Mouse (Mus musculus): ENCODE measurements at regions not wholly inside any gene's neighbourhood (a gene's known extent, or its start where the extent isn't known, plus 50 kb on each side); places are given as distances from the start of the nearest gene placed in this dataset.
"Not testable (repeated sequence)": the region's sequence is repeated elsewhere in the genome, so short reads cannot be mapped to it uniquely, and the experiment has no call there.

- no peaks in the 10 kb centered on the region for H3K4me1 ChIP-seq
- H3K27ac ChIP-seq (replicated peaks), result no peak overlapping the region
- ATAC-seq (replicated peaks), result no peak
- WGBS, result 94% methylated on average over 12 of the region's 12 CpGs
- H3K9me3 ChIP-seq, result no peaks in the 10 kb centered on the region
- no peaks in the 10 kb centered on the region for H3K36me3 ChIP-seq
- no peaks in the 10 kb centered on the region for H3K27me3 ChIP-seq
- no peak overlapping the region for H3K9ac ChIP-seq (replicated peaks)
- no peak overlapping the region for H3K4me3 ChIP-seq
- no peak overlapping the region for H3K4me2 ChIP-seq (replicated peaks)
Measured at GRCm38 (mm10) chr4:22699561-22699960, 211.4 kb upstream of the Pou3f2 start.

- no peaks in the 10 kb centered on the region for H3K9me3 ChIP-seq
- no peak overlapping the region for H3K27ac ChIP-seq (replicated peaks)
- peaks cover 6% of the 10 kb centered on the region; the same call in 1 of the 2 replicates for H3K4me1 ChIP-seq
- H3K27me3 ChIP-seq, result no peaks in the 10 kb centered on the region
- ATAC-seq (replicated peaks), result peak; percentile 73
- H3K4me2 ChIP-seq (replicated peaks), result 0 out of 2 replicates have a peak overlapping the region, but pooled peaks have one; percentile 1
- no peaks in the 10 kb centered on the region for H3K36me3 ChIP-seq
- H3K9ac ChIP-seq (replicated peaks), result no peak overlapping the region
- WGBS, result 0% methylated on average over 7 of the region's 7 CpGs
- H3K4me3 ChIP-seq, result no peak overlapping the region
Measured at GRCm38 (mm10) chr4:22667733-22668381, 179.7 kb upstream of the Pou3f2 start.

GRCm38 (mm10) chr4:22645616-22646015, 157.4 kb upstream of the Pou3f2 start:
- Histone ChIP-seq H3K9me3 (no peaks in the 10 kb centered on the region), H3K4me3 (no peak overlapping the region), H3K4me1 (no peaks in the 10 kb centered on the region), H3K4me2 (replicated peaks) (no peak overlapping the region), H3K36me3 (no peaks in the 10 kb centered on the region), H3K9ac (replicated peaks) (no peak overlapping the region), H3K27me3 (no peaks in the 10 kb centered on the region), H3K27ac (replicated peaks) (no peak overlapping the region)
- WGBS, result 66% methylated on average over 3 of the region's 3 CpGs
- ATAC-seq (replicated peaks), result no peak

GRCm38 (mm10) chr4:22608922-22609321, 120.8 kb upstream of the Pou3f2 start:
- WGBS, result 60% methylated on average over 2 of the region's 2 CpGs
- Histone ChIP-seq H3K4me2 (replicated peaks) (no peak overlapping the region), H3K9me3 (no peaks in the 10 kb centered on the region), H3K4me3 (no peak overlapping the region), H3K9ac (replicated peaks) (no peak overlapping the region), H3K36me3 (no peaks in the 10 kb centered on the region), H3K27ac (replicated peaks) (no peak overlapping the region), H3K4me1 (no peaks in the 10 kb centered on the region), H3K27me3 (no peaks in the 10 kb centered on the region)
- no peak for ATAC-seq (replicated peaks)

- not testable (repeated sequence) for H3K27me3 ChIP-seq; H3K4me3 ChIP-seq; ATAC-seq (replicated peaks); H3K9me3 ChIP-seq; H3K9ac ChIP-seq (replicated peaks); H3K4me2 ChIP-seq (replicated peaks); H3K36me3 ChIP-seq; H3K27ac ChIP-seq (replicated peaks); H3K4me1 ChIP-seq
Measured at GRCm38 (mm10) chr4:22602164-22602563, 114.0 kb upstream of the Pou3f2 start.

GRCm38 (mm10) chr4:22587162-22587561, 99.0 kb upstream of the Pou3f2 start:
- Histone ChIP-seq H3K36me3 (no peaks in the 10 kb centered on the region), H3K4me3 (no peak overlapping the region), H3K27me3 (no peaks in the 10 kb centered on the region), H3K9me3 (no peaks in the 10 kb centered on the region), H3K4me2 (replicated peaks) (no peak overlapping the region), H3K4me1 (no peaks in the 10 kb centered on the region), H3K9ac (replicated peaks) (no peak overlapping the region), H3K27ac (replicated peaks) (no peak overlapping the region)
- ATAC-seq (replicated peaks), result no peak

- Histone ChIP-seq H3K4me2 (replicated peaks) (no peak overlapping the region), H3K36me3 (no peaks in the 10 kb centered on the region), H3K9ac (replicated peaks) (no peak overlapping the region), H3K9me3 (no peaks in the 10 kb centered on the region), H3K27me3 (no peaks in the 10 kb centered on the region), H3K4me1 (peaks cover 17% of the 10 kb centered on the region), H3K4me3 (no peak overlapping the region), H3K27ac (replicated peaks) (no peak overlapping the region)
- ATAC-seq (replicated peaks), result no peak
- WGBS, result 43% methylated on average over 2 of the region's 2 CpGs
Measured at GRCm38 (mm10) chr4:22565959-22566358, 77.8 kb upstream of the Pou3f2 start.

- Histone ChIP-seq H3K9ac (replicated peaks) (no peak overlapping the region), H3K4me1 (peaks cover 17% of the 10 kb centered on the region), H3K9me3 (no peaks in the 10 kb centered on the region), H3K4me3 (no peak overlapping the region), H3K4me2 (replicated peaks) (no peak overlapping the region), H3K27ac (replicated peaks) (no peak overlapping the region; the same call in 1 of the 2 replicates), H3K27me3 (no peaks in the 10 kb centered on the region), H3K36me3 (no peaks in the 10 kb centered on the region)
- peak; percentile 95 for ATAC-seq (replicated peaks)
- WGBS, result 10% methylated on average over 10 of the region's 10 CpGs
Measured at GRCm38 (mm10) chr4:22564532-22564931, 76.4 kb upstream of the Pou3f2 start.

Measured in forebrain, embryonic 15.5 days (tissue).